Mouse (Mus musculus): Measurements from ENCODE around the gene Cdiptos. TPM values are rescaled to one million over a fixed set of nuclear protein-coding genes. Genes with fewer than 3 reads are reported as not detected.
A peak's percentile ranks its signal among the peaks of the same experiment; 100 is the strongest.

The Cdiptos gene
- polyA plus RNA-seq, 1 experiment from 2014 or later = 3.9 TPM

DNA sequence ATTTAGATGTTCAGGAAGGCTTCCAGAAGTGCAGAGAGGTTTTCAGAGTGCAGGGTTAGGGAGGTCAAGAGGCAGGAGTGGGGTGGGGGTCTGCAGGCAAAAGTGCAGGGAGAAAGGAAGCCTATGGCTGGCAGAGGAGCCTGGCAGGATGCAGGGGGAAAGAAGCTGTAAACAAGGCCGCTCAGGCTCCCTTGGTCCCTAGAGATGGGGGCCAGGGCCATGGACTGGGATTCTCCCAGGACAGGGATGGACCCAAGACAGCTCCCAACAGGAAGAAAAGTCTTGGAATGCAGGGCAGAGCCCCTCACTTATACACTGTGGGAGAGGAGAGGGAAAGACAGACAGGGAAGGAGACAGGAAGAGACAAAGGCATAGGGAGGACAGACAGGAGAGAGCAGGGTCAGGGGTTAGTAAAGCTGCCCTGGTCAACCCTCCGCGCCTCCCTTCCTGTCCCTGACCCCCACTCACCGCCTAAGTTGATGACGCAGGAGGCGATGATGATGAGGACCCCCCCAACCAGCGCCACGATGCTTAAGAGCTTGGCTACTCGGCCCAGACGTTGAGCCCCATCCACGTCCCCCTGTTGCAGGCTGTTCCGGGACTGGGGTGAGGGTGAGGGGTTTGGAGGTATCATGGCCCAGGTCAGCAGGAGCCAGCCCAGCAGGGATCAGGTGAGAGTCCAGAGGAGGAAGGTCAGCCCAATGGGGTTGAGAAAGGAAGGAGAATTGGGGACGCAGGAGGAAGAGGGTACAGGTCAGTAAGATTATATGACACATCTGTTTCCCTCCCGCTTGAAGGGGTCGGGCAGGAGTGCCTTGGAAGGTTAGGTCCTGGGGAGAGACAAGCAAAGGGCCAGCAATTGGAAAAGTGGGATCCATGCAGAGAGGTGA is 42.8 kb upstream of the Cdiptos start:
- Histone ChIP-seq H3K36me3 (ENCODE audit: inconsistent target) (0 out of 2 replicates have a peak, but pooled peaks cover 5% of the 10 kb centered on the region), H3K27ac (no peak overlapping the region), H3K4me3 (ENCODE audit: inconsistent target) (no peak overlapping the region), H3K79me2 (ENCODE audit: inconsistent target) (peaks cover 30% of the 10 kb centered on the region)
- 93% methylated on average over 15 of the region's 15 CpGs for WGBS (ENCODE audit: missing documents)

DNA sequence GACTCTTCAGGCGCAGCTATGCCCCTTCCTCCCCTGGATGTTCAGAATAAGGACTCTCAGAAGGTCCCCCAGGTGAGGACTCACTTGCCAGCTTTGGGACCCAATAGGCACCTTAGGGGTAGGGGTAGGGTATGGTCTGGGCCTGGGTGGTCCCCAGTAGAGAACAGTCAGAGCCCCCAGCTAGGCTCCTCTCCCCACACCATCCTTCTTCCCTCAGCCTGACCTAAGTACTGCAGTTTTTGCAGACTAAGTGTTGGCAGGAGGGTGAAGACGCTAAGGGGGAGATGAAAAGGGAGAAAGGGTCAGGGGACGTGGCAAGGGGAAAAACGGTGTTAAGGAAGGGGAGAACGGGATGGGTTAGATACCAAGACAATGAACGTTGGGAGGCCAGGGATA is 42.0 kb upstream of the Cdiptos start:
- 84% methylated on average over 5 of the region's 6 CpGs for WGBS (ENCODE audit: missing documents)
- Histone ChIP-seq H3K4me3 (ENCODE audit: inconsistent target) (no peak overlapping the region), H3K27ac (no peak overlapping the region), H3K79me2 (ENCODE audit: inconsistent target) (peaks cover 31% of the 10 kb centered on the region), H3K36me3 (ENCODE audit: inconsistent target) (0 out of 2 replicates have a peak, but pooled peaks cover 5% of the 10 kb centered on the region)

DNA sequence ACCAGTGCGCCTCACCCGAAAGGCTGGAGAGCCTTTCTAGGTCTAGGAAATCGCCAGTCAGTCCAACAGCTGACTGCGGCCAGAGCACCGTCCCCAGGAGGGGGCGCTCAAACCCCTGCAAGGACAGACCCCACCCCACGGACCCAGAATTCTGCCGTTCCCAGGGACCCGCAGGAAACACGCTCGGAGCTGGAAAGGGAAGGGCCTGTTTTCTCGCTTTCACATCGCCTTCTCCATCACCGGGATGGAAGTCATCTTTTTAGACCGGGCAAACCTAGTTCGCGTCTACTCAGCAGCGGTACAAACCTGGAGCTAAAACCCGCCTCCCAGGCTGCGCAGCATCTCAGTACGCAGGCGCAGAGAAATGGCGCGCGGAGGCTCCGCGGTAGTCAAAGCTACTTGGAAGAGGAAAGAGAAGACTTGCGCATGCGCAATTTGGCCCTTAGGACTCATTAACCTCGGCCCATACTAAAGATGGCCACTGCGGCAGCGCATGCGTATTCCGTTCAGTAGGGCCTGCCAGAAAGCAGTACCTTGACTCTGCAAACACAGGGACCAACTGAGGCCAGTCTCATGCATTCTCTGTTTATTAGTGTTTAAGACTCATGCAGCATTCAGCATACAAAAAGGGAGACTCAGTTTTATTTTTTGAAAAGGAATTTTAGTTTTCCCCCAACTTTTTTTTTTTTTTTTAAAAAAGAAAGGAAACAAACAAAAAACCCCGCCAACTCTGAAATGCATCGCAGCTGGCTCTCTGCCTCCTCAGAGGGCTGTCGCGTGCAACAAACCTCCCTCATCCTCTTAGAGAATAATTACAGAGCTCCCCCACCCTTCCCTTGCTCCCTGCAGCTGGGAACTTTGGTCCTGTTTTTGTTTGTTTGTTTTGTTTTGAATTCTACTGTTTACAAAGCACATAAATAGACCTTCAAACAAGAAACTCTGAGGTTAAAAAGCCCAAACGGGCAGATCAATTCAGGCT is 41.4 kb upstream of the Cdiptos start, which contains the start of gene Pagr1a:
Pagr1a (minus strand) TSS at position 382 of the 979 bp plus-strand sequence.
- WGBS (ENCODE audit: missing documents) = 3% methylated on average over 39 of the region's 39 CpGs
- peak within 1 kb of the TSS; percentile 93 for H3K27ac ChIP-seq
- H3K79me2 ChIP-seq (ENCODE audit: inconsistent target) = peaks cover 38% of the 10 kb centered on the region
- peak within 1 kb of the TSS; percentile 88 for H3K4me3 ChIP-seq (ENCODE audit: inconsistent target)
- H3K36me3 ChIP-seq (ENCODE audit: inconsistent target) = 0 out of 2 replicates have a peak, but pooled peaks cover under 1% of the 10 kb centered on the region

DNA sequence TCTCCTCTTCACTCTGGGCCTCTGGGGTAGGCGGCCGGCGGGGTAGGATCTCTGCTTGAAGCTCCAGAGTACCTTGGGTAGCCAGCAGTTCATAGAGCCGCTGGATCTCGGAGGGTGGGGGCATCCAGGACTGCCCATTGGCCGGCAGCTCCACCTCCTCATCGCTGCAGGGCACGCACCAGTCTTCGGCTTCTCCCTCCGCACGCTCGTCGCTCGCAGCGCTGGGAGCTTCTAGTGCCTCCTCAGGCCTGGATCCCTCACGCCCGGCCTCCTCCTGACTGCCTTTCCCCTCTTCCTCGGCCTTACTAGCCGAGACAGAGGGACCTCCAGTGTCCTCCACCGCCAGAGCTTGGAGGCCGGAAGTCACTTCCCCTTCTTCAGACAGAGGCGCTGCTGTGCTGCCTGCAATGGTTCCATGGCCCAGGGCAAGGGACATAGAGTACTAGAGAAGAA is 40.6 kb upstream of the Cdiptos start:
- Histone ChIP-seq H3K27ac (peak overlapping the region; percentile 93), H3K79me2 (ENCODE audit: inconsistent target) (peaks cover 45% of the 10 kb centered on the region), H3K4me3 (ENCODE audit: inconsistent target) (peak overlapping the region; percentile 88), H3K36me3 (ENCODE audit: inconsistent target) (no peaks in the 10 kb centered on the region)
- under 1% methylated on average over 22 of the region's 22 CpGs for WGBS (ENCODE audit: missing documents)

DNA sequence TGATC is 40.4 kb upstream of the Cdiptos start, which contains the start of gene Pagr1b:
Pagr1b (minus strand) TSS at position 4 of the 5 bp plus-strand sequence.
- H3K36me3 ChIP-seq (ENCODE audit: inconsistent target) = no peaks in the 10 kb centered on the region
- peaks cover 48% of the 10 kb centered on the region for H3K79me2 ChIP-seq (ENCODE audit: inconsistent target)
- H3K27ac ChIP-seq = peak within 1 kb of the TSS; percentile 93
- H3K4me3 ChIP-seq (ENCODE audit: inconsistent target) = peak within 1 kb of the TSS; percentile 88

DNA sequence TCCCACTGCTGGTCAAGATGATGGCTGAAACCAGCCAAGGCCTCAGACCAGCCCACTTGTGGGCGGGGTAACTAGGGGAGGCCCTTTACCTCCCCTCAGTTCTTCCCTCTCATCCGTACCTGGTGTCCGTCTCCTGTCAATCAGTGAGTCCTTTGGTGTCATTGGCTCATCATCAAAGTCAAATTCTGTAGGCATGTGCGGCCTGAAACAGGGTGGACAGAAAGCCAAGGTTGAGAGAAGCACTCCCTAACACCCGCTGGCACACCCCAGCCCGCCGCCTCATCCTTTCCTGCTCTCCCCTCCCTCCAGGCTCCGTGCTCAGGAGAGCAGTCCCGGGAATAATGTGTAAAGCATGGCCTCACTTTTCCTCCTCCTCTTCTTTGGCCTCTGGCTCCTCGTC is 40.2 kb upstream of the Cdiptos start:
- peak overlapping the region; percentile 88 for H3K4me3 ChIP-seq (ENCODE audit: inconsistent target)
- 6% methylated on average over 10 of the region's 10 CpGs for WGBS (ENCODE audit: missing documents)

DNA sequence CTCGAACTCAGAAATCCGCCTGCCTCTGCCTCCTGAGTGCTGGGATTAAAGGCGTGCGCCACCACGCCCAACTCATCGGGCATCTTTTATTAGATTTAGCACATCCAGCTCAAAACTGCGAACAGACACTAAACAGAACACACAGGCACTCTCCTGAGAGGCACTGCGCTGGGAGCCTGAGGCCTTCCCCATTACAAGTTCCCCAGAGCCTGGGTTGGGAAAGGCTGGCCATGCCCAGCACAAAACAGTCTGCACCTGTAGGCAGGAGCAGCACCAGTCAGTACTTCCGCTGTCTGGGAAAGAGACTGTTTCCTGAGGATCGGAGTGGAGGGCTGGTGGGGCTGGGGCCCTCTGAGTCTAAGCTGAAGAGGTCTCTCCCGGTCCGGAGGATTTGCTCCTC is 39.1 kb upstream of the Cdiptos start:
- H3K36me3 ChIP-seq (ENCODE audit: inconsistent target) = no peaks in the 10 kb centered on the region
- peaks cover 60% of the 10 kb centered on the region for H3K79me2 ChIP-seq (ENCODE audit: inconsistent target)
- H3K27ac ChIP-seq = peak overlapping the region; percentile 93; the same call in 1 of the 2 replicates
- H3K4me3 ChIP-seq (ENCODE audit: inconsistent target) = peak overlapping the region; percentile 88; the same call in 1 of the 2 replicates
- 95% methylated on average over 12 of the region's 12 CpGs for WGBS (ENCODE audit: missing documents)

More for the DNA sequence above, 40.2 kb upstream of the Cdiptos start:
- peaks cover 50% of the 10 kb centered on the region for H3K79me2 ChIP-seq (ENCODE audit: inconsistent target)
- H3K36me3 ChIP-seq (ENCODE audit: inconsistent target) = no peaks in the 10 kb centered on the region
- peak overlapping the region; percentile 93 for H3K27ac ChIP-seq

DNA sequence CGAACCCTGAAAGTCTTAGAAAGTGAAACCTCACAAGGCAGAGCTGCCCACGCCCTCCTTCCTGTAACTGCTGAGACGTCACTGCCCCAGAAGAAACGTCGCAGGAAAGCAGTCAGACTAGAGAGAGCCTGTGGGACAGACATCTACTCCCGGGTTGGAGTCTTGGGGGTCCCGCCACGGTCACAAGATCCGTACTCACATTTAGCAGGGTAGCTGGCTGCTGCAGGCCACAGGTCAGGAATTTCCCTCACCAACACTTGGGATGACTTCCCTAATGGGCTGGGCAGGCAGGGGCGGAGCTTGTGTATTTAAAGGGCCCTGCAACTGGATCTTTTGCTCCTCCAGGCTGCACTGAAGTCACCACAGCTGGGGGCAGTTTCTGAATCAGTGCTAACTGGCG is 38.4 kb upstream of the Cdiptos start, which contains the start of gene Mvp:
Mvp (minus strand) TSS at position 302 of the 400 bp plus-strand sequence.
- H3K36me3 ChIP-seq (ENCODE audit: inconsistent target) = no peaks in the 10 kb centered on the region

DNA sequence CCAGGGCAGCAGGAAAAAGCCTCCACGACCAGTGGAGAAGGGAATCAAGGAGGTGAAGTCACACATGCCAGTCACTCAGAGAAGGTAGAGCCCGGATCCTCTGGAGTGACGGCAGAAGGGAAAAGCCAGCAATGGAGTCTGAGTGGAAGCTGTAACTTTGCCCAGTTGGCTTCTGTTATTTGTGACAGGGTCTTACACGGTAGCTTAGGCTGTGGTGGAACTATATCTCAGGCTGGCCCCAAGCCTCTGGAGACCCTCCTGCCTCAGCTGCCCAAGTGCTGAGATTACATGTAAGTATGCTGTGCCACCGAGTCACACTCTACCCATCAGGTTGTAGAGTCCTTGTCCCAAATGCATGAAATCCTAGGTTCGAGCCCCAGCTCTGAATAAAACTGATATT is 37.5 kb upstream of the Cdiptos start:
- Histone ChIP-seq H3K27ac (peak overlapping the region; percentile 93), H3K36me3 (ENCODE audit: inconsistent target) (no peaks in the 10 kb centered on the region), H3K4me3 (ENCODE audit: inconsistent target) (peak overlapping the region; percentile 88), H3K79me2 (ENCODE audit: inconsistent target) (peaks cover 77% of the 10 kb centered on the region)
- WGBS (ENCODE audit: missing documents) = 87% methylated on average over 6 of the region's 6 CpGs

More for the DNA sequence above, 38.4 kb upstream of the Cdiptos start, which contains the start of gene Mvp:
- under 1% methylated on average over 11 of the region's 11 CpGs for WGBS (ENCODE audit: missing documents)
- Histone ChIP-seq H3K79me2 (ENCODE audit: inconsistent target) (peaks cover 67% of the 10 kb centered on the region), H3K27ac (peak within 1 kb of the TSS; percentile 93), H3K4me3 (ENCODE audit: inconsistent target) (peak within 1 kb of the TSS; percentile 88)

DNA sequence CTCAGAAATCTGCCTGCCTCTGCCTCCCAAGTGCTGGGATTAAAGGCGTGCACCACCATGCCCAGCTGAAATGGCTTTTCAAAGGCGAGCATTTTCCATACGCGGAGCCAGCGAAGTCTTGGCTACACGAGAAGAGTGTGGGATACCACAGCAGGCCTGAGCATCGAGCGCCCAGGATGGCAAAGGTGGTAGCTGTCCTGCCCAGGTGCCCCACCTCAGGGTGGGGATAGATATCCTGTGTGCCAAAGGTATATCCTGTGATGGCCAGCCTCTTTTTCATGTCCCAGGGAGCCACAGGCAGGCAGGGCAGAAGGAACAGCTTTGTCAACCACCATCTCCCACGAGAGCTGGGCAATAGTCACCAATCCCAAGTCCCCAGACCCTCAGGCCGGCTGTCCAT is 36.9 kb upstream of the Cdiptos start:
- Histone ChIP-seq H3K36me3 (ENCODE audit: inconsistent target) (no peaks in the 10 kb centered on the region), H3K4me3 (ENCODE audit: inconsistent target) (0 out of 2 replicates have a peak overlapping the region, but pooled peaks have one; percentile 88)
- 96% methylated on average over 10 of the region's 10 CpGs for WGBS (ENCODE audit: missing documents)

DNA sequence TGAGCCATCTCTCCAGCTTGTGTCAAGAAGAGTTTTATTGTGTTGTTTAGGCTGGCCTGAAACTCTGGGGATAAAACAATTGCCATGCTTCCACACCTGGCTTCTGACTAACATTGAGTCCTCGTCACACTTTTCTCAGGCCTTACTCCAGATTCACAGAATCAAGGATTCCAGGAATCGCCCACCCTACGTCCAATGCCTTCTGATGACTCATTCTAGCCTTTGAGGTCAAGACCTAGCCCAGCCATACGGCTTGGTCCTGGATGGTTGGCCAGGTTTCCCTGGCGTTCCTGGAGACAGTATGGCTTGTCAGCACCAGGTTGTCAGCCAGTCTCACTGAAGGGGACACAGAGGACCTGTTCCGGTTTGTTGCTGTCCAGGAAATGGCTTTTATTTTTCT is 36.5 kb upstream of the Cdiptos start:
- WGBS (ENCODE audit: missing documents) = 97% methylated on average over 6 of the region's 6 CpGs
- H3K79me2 ChIP-seq (ENCODE audit: inconsistent target) = peaks cover 87% of the 10 kb centered on the region
- H3K36me3 ChIP-seq (ENCODE audit: inconsistent target) = no peaks in the 10 kb centered on the region
- H3K27ac ChIP-seq = no peak overlapping the region
- no peak overlapping the region for H3K4me3 ChIP-seq (ENCODE audit: inconsistent target)

More for the DNA sequence above, 36.9 kb upstream of the Cdiptos start:
- peaks cover 82% of the 10 kb centered on the region for H3K79me2 ChIP-seq (ENCODE audit: inconsistent target)
- 0 out of 2 replicates have a peak overlapping the region, but pooled peaks have one; percentile 93 for H3K27ac ChIP-seq

DNA sequence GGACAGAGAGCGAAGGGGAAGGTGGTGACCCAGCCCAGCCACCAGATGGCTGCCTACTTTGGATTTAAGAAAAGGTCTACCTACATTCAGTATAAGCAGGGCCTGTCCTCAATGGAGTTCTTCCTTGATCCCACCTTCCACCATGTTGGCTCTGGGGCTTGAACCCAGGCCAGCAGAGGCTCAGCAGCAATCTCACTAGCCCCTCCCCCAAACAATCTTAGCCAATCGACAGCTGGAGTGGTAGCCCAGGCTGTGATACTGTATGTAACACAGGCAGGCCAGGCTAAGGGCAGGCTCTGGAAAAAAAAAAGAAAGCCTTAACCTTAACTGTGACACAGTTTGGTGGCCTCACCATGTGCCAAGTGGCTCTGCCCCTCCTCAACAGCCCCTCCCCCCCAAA is 35.8 kb upstream of the Cdiptos start:
- Histone ChIP-seq H3K36me3 (ENCODE audit: inconsistent target) (no peaks in the 10 kb centered on the region), H3K79me2 (ENCODE audit: inconsistent target) (peaks cover 93% of the 10 kb centered on the region), H3K27ac (no peak overlapping the region), H3K4me3 (ENCODE audit: inconsistent target) (no peak overlapping the region)
- 80% methylated on average over 2 of the region's 2 CpGs for WGBS (ENCODE audit: missing documents)

DNA sequence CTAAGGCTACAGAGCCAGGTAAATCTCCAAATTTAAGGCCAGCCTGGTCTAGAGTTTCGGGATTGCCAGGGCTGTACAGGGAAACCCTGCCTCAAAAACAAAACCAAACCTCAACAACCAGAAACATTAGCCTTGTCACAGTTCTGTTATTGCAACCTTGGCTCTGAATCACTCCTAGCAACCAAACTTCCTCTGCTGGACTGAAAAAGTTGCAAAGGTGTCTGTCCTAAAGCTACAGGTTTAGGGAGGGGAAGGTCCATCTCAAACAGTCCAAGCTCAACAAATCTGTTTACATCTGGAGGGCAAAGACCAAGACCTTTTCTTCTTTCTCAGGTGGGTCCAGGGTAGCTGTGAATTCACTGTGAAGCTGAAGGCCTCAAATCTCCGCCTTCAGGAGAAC is 35.2 kb upstream of the Cdiptos start:
- Histone ChIP-seq H3K79me2 (ENCODE audit: inconsistent target) (peaks cover 100% of the 10 kb centered on the region), H3K27ac (peak overlapping the region; percentile 19), H3K4me3 (ENCODE audit: inconsistent target) (no peak overlapping the region), H3K36me3 (ENCODE audit: inconsistent target) (no peaks in the 10 kb centered on the region)
- 79% methylated on average over 2 of the region's 2 CpGs for WGBS (ENCODE audit: missing documents)

DNA sequence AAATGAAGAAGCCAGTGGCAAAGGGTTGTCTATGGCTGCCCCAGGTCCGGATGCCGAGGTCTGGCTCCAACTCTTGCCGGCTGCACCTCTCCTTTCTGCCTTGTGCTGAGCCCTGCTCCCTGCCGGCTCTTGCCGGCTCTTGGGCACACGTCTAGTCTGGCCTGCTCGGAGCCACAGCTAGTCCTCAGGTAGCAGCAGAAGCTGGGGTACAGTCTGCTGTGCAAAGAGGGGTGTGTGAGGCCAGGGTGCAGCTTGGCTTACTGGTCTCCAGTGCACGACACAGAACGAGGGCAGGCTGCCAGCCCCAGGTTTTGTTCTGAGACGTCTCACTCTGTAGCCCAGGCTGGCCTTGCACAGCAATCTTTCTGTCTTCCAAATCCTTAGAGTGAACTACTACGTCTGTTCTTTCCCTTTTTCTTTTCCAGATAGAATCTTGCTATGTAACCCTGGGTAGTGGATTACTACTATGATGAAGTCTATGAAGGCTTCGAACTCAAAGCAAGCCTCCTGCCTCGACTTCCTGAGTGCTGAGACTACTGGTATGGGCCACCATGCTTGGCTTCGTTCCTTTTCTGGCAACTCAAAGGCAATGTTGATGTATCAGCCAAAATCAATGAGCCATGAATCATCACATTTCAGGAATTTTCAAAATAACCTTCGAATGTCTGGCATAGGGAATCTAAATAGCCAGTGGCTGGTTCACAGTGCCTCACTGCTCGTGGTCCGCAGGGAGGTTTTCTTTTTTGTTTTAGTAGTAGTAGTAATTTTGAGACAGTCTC is 33.6 kb upstream of the Cdiptos start:
- no peaks in the 10 kb centered on the region for H3K36me3 ChIP-seq (ENCODE audit: inconsistent target)
- peak overlapping the region; percentile 93 for H3K27ac ChIP-seq
- peaks cover 100% of the 10 kb centered on the region for H3K79me2 ChIP-seq (ENCODE audit: inconsistent target)
- no peak overlapping the region for H3K4me3 ChIP-seq (ENCODE audit: inconsistent target)
- WGBS (ENCODE audit: missing documents) = 70% methylated on average over 17 of the region's 17 CpGs

Data from macrophage (primary cell).